Mouse (Mus musculus): ENCODE results near the gene Rasgrp1. TPM values are rescaled to one million over a fixed set of nuclear protein-coding genes. Genes with fewer than 3 reads are reported as not detected.

The Rasgrp1 gene
- polyA plus RNA-seq, 1 experiment from 2014 or later, result 3.5 TPM

DNA sequence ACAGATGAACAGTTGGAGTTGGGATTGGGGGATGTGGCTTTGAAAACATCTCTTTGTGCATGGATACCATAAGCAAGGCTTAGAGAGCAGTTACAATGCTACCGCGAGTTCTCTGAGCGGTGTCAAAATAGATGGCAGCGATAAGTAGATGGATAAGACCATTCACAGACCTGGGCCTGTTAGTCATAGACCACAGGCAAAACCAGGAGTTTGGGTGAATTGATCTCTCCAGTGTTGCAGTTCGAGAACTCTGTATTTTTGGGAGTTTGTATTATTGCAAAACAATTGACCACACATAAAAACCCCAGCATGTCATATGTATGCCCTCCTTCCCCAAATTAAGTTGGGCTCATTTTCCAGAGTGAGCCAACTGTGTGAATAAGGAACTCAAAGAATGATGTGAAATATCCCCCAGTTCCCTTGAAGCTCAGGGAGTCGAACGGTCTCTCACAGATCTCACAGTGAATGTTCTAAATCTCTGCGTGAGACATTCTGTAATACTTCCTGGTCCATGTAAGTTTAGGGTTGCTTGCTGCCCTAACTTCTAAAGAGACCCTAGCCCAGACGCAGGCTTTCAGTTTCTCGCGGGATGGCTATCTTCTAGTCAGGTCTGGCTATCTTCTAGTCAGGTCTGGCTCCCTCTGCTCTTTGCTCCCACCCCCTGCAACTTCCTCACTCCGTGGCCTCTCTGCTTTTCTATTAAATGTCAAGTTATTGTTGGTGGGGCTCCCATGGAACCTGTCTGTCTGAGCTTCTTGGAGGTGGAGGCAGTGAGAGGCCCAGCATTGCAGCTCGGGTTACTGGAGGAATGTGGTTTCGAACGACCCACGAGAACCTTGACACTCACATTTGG lies 43.0 kb downstream of the Rasgrp1 start:
- DNase-seq (ENCODE audit: low spot score) (no peak), ATAC-seq (no peak)
- Histone ChIP-seq H3K4me2 (ENCODE audit: low read length) (no peak overlapping the region), H3K9me3 (replicated peaks; ENCODE audit: control insufficient read depth, low read length) (no peaks in the 10 kb centered on the region), H3K36me3 (ENCODE audit: control insufficient read depth, insufficient read depth, low read length) (no peaks in the 10 kb centered on the region), H3K9ac (ENCODE audit: low read length) (no peak overlapping the region), H3K27me3 (replicated peaks; ENCODE audit: control insufficient read depth, insufficient read depth, low read length) (no peaks in the 10 kb centered on the region), H3K27ac (ENCODE audit: low read depth, low read length) (no peak overlapping the region), H3K4me1 (ENCODE audit: control insufficient read depth, insufficient read depth, low read length) (no peaks in the 10 kb centered on the region), H3K4me3 (ENCODE audit: low read depth, low read length) (no peak overlapping the region)
- 90% methylated on average over 16 of the region's 16 CpGs for WGBS

DNA sequence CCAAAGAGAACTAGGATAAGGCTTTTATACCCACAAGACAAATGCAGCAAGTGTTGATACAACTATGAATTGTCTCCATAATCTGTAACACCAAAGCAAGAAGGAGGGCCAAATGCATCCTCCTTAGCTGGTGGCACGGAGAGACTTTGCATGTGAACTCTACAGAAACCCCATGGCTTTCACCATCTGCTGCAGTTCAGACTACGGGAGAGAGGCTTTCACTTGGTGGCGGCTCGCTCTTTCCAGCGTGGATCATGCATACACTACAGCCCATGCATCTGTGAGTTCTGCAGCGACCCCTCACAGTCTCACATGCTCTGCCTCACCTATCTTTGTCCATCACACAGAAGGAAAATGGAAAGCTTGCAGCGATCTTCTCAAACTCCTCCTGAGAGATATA lies 54.5 kb downstream of the Rasgrp1 start:
- H3K27me3 ChIP-seq (replicated peaks; ENCODE audit: control insufficient read depth, insufficient read depth, low read length), result no peaks in the 10 kb centered on the region
- no peaks in the 10 kb centered on the region for H3K9me3 ChIP-seq (replicated peaks; ENCODE audit: control insufficient read depth, low read length)
- H3K4me2 ChIP-seq (ENCODE audit: low read length), result no peak overlapping the region
- WGBS, result 93% methylated on average over 7 of the region's 7 CpGs
- H3K27ac ChIP-seq (ENCODE audit: low read depth, low read length), result no peak overlapping the region
- DNase-seq (ENCODE audit: low spot score) (no peak), ATAC-seq (no peak)
- no peak overlapping the region for H3K4me3 ChIP-seq (ENCODE audit: low read depth, low read length)
- H3K36me3 ChIP-seq (ENCODE audit: control insufficient read depth, insufficient read depth, low read length), result no peaks in the 10 kb centered on the region
- H3K4me1 ChIP-seq (ENCODE audit: control insufficient read depth, insufficient read depth, low read length), result no peaks in the 10 kb centered on the region
- H3K9ac ChIP-seq (ENCODE audit: low read length), result no peak overlapping the region

DNA sequence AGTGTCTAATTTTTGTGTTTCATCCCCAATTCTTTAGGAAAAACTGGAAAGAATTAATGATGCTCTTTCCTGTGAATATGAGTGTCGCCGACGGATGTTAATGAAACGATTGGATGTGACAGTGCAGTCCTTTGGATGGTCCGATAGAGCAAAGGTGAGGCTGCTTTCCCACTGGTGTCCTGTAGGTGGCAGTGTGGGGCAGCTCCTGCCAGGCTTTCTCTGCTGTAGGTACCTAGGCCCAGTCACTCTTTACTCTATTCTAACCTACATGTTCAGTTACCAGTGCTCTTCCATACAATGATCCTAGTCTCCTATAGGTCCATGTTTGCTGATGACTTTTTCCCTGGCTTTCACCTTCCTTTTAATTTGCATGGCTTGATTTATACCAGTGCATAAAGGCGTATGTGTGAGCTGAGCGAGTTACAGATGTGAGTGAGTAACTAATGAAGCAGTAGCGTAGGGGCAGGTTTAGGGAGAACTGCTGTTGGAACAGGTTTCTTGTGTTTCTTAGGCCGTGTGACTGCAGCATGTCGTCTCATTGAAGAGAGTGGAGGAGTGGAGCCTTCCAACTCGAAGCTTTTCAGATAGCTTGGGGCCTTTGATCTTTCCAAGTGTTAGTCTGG lies 78.9 kb downstream of the Rasgrp1 start:
- ATAC-seq, result peak; percentile 62
- 67% methylated on average over 11 of the region's 11 CpGs for WGBS

DNA sequence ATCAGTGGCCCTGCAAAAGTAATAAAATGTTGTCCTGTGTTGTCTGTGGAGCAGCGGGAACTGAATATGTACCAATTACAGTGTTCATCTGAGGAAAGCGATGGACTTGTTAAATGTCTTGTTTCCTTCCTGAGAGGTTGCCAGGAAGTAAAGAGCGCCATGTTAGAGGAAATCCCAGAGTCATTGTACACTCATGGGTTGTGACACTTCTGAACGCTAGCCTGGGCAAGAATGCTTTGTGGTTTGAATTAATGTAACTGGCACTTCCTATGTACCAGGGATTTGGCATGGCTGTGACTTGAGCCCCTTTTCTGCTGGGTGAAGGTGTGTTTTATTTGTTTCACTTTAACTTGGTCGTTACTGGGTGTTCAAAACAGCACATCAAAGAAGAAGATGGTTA lies 80.6 kb downstream of the Rasgrp1 start:
- Histone ChIP-seq H3K4me2 (ENCODE audit: low read length) (no peak overlapping the region), H3K27me3 (replicated peaks; ENCODE audit: control insufficient read depth, insufficient read depth, low read length) (no peaks in the 10 kb centered on the region), H3K27ac (ENCODE audit: low read depth, low read length) (no peak overlapping the region), H3K4me3 (ENCODE audit: low read depth, low read length) (no peak overlapping the region), H3K9ac (ENCODE audit: low read length) (no peak overlapping the region), H3K36me3 (ENCODE audit: control insufficient read depth, insufficient read depth, low read length) (peaks cover 51% of the 10 kb centered on the region), H3K9me3 (replicated peaks; ENCODE audit: control insufficient read depth, low read length) (no peaks in the 10 kb centered on the region), H3K4me1 (ENCODE audit: control insufficient read depth, insufficient read depth, low read length) (no peaks in the 10 kb centered on the region)
- 84% methylated on average over 5 of the region's 5 CpGs for WGBS
- ATAC-seq, result no peak
- DNase-seq (ENCODE audit: low spot score), result no peak

More for the DNA sequence above, 78.9 kb downstream of the Rasgrp1 start:
- Histone ChIP-seq H3K4me2 (ENCODE audit: low read length) (no peak overlapping the region), H3K4me1 (ENCODE audit: control insufficient read depth, insufficient read depth, low read length) (no peaks in the 10 kb centered on the region), H3K9ac (ENCODE audit: low read length) (no peak overlapping the region), H3K4me3 (ENCODE audit: low read depth, low read length) (no peak overlapping the region), H3K9me3 (replicated peaks; ENCODE audit: control insufficient read depth, low read length) (no peaks in the 10 kb centered on the region), H3K27me3 (replicated peaks; ENCODE audit: control insufficient read depth, insufficient read depth, low read length) (no peaks in the 10 kb centered on the region), H3K36me3 (ENCODE audit: control insufficient read depth, insufficient read depth, low read length) (peaks cover 58% of the 10 kb centered on the region), H3K27ac (ENCODE audit: low read depth, low read length) (no peak overlapping the region)
- DNase-seq (ENCODE audit: low spot score), result peak; percentile 49

DNA sequence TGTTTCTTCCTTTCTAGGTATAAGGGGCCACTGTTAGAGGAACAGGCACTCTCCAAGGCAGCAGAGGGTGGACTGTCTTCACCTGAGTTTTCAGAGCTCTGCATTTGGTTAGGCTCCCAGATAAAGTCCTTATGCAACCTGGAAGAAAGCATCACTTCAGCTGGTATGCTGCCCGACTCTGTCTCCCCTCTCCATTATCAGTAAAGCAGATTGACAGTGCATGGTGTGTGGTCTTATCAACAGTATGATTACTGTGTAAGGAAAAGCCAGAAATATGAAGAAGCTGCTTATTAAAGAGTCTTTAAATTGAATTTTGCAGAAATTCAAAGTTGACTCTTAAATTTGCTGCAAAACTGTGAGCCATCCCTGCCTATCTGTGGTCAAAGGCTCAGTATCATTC lies 85.2 kb downstream of the Rasgrp1 start:
- H3K27ac ChIP-seq (ENCODE audit: low read depth, low read length), result no peak overlapping the region
- 85% methylated on average over 1 of the region's 1 CpGs for WGBS
- H3K9ac ChIP-seq (ENCODE audit: low read length), result no peak overlapping the region
- no peaks in the 10 kb centered on the region for H3K4me1 ChIP-seq (ENCODE audit: control insufficient read depth, insufficient read depth, low read length)
- H3K36me3 ChIP-seq (ENCODE audit: control insufficient read depth, insufficient read depth, low read length), result peaks cover 30% of the 10 kb centered on the region
- DNase-seq (ENCODE audit: low spot score) (no peak), ATAC-seq (no peak)
- H3K27me3 ChIP-seq (replicated peaks; ENCODE audit: control insufficient read depth, insufficient read depth, low read length), result no peaks in the 10 kb centered on the region
- H3K4me2 ChIP-seq (ENCODE audit: low read length), result no peak overlapping the region
- no peaks in the 10 kb centered on the region for H3K9me3 ChIP-seq (replicated peaks; ENCODE audit: control insufficient read depth, low read length)
- no peak overlapping the region for H3K4me3 ChIP-seq (ENCODE audit: low read depth, low read length)

DNA sequence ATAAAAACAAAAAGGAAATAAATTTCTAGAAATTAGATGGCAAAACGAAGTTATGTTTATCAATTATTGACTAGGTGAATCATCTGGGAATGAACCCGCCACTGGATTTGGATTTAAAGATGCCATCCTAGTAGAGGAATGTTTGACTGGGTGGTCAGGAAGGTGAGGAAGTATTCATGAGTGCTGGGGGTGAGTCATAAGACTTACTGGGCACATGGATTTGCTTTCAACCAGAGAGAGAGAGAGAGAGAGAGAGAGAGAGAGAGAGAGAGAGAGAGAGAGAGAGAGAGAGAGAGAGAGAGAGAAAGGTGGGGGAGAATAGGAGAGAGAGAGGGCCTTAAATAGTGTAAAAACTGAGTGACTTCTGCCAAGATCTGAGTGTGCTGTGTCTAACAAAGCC lies 87.4 kb downstream of the Rasgrp1 start:
- Histone ChIP-seq H3K27ac (ENCODE audit: low read depth, low read length) (no peak overlapping the region), H3K27me3 (replicated peaks; ENCODE audit: control insufficient read depth, insufficient read depth, low read length) (no peaks in the 10 kb centered on the region), H3K9me3 (replicated peaks; ENCODE audit: control insufficient read depth, low read length) (no peaks in the 10 kb centered on the region), H3K9ac (ENCODE audit: low read length) (no peak overlapping the region), H3K4me2 (ENCODE audit: low read length) (no peak overlapping the region), H3K4me1 (ENCODE audit: control insufficient read depth, insufficient read depth, low read length) (peaks cover 7% of the 10 kb centered on the region), H3K36me3 (ENCODE audit: control insufficient read depth, insufficient read depth, low read length) (peaks cover 16% of the 10 kb centered on the region), H3K4me3 (ENCODE audit: low read depth, low read length) (no peak overlapping the region)
- WGBS, result 97% methylated on average over 2 of the region's 2 CpGs
- ATAC-seq (no peak), DNase-seq (ENCODE audit: low spot score) (no peak)

DNA sequence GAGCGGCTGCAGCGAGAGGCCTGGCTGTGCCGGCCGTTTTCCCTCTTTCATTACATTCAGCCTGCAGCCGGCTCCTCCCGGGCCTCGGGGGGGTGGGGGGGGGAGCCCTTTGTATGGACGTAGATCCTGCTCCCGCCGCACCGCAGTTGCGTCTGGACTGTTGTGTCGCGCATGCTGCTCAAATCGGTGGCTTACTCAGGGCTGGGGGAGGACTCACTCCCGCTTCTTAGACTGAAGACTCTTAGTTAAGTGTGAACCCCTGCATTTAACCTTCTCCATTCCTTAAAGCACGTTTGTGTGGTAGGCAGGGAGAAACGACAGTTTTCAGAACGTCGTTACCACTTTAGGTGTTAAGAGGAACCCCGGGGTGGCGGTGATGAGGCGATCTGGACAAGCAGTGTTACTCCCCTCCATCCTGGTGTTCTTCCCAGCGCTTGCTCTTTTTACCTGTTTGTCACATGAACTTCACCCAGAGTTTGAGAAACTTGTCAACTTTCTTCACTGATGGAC lies 92.7 kb downstream of the Rasgrp1 start:
- ATAC-seq, result peak; percentile 24
- Histone ChIP-seq H3K4me2 (ENCODE audit: low read length) (peak overlapping the region; percentile 86), H3K27ac (ENCODE audit: low read depth, low read length) (peak overlapping the region; percentile 87), H3K4me1 (ENCODE audit: control insufficient read depth, insufficient read depth, low read length) (peaks cover 9% of the 10 kb centered on the region), H3K9ac (ENCODE audit: low read length) (peak overlapping the region; percentile 95), H3K4me3 (ENCODE audit: low read depth, low read length) (peak overlapping the region; percentile 79), H3K9me3 (replicated peaks; ENCODE audit: control insufficient read depth, low read length) (no peaks in the 10 kb centered on the region), H3K27me3 (replicated peaks; ENCODE audit: control insufficient read depth, insufficient read depth, low read length) (no peaks in the 10 kb centered on the region), H3K36me3 (ENCODE audit: control insufficient read depth, insufficient read depth, low read length) (no peaks in the 10 kb centered on the region)
- WGBS, result under 1% methylated on average over 24 of the region's 24 CpGs
- no peak for DNase-seq (ENCODE audit: low spot score)

DNA sequence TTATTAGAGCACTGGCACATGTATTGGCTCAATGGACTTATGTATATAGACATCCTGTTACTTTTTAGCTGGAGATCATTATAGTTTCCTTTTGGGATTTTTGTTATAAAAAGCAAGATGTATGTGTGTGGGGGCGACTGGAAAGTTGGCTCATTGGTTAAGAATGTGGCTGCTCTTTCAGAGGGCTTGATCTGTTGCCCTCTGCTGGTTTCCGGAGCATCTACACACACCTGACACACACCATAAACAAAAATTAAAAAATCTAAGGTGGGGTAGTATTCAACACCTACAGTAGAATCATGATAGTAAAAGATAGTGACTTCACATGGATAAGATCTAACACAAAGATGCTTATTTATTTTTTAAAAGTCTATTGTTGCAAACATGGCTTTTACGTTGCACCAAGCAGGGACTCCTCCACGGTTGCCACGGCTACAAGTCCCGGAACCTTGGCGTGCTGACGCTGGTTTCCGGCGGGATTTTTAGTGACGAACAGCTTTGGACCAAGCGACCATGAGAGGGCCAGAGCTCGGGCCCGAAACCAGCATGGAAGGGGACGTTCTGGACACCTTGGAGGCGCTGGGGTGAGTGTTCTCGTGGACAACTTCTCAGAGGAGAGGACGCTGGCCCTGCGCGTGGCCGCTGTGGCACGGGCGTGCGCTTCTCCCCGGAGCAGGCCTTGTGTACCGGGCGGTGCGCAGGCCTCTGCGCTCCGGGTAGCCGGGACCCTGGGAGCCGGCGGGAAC lies 93.4 kb downstream of the Rasgrp1 start, which contains the start of gene Fam98b:
Gene Fam98b, plus strand, starts transcription at position 485 of the 746 bp plus-strand sequence.
- Histone ChIP-seq H3K4me1 (ENCODE audit: control insufficient read depth, insufficient read depth, low read length) (peaks cover 9% of the 10 kb centered on the region), H3K27ac (ENCODE audit: low read depth, low read length) (peak within 1 kb of the TSS; percentile 87), H3K9me3 (replicated peaks; ENCODE audit: control insufficient read depth, low read length) (no peaks in the 10 kb centered on the region), H3K36me3 (ENCODE audit: control insufficient read depth, insufficient read depth, low read length) (no peaks in the 10 kb centered on the region), H3K9ac (ENCODE audit: low read length) (peak within 1 kb of the TSS; percentile 95), H3K4me3 (ENCODE audit: low read depth, low read length) (peak within 1 kb of the TSS; percentile 79), H3K27me3 (replicated peaks; ENCODE audit: control insufficient read depth, insufficient read depth, low read length) (no peaks in the 10 kb centered on the region), H3K4me2 (ENCODE audit: low read length) (peak within 1 kb of the TSS; percentile 86)
- DNase-seq (ENCODE audit: low spot score), result peak; percentile 96
- peak; percentile 97 for ATAC-seq
- WGBS, result under 1% methylated on average over 33 of the region's 33 CpGs
